16 mouse cellular contexts compared by ENCODE assay signal in genomic region chr6:39915636-39916281, GRCm38 (mm10). TPM values are rescaled to one million over a fixed set of nuclear protein-coding genes. Genes with fewer than 3 reads are reported as not detected.
"Had no signal": no experiment of that assay in that cellular context is flagged by ENCODE, and none has a peak within 500 bp of the region (broad histone marks: within the 10 kb centered on the region; RNA-seq: fewer than 3 reads in every experiment).

No protein-coding gene starts in this region.

- H3K4me3 ChIP-seq: kidney, embryonic 15.5 days; liver, embryonic 13.5 days had no signal

- DNase-seq: kidney, postnatal 10 days; kidney, postnatal 36 days; liver, embryonic 13.5 days; lung, adult 2 months; lung, postnatal 14 days; lung, postnatal 4 days; midbrain, embryonic 14.5 days; right cerebral cortex, postnatal 14 days; right cerebral cortex, postnatal 4 days; thymus, postnatal 25 days had no signal

- H3K36me3 ChIP-seq: kidney, embryonic 15.5 days; liver, embryonic 13.5 days had no signal

- H3K4me2 ChIP-seq: kidney, embryonic 15.5 days; liver, embryonic 13.5 days; midbrain, embryonic 11.5 days had no signal

- H3K4me1 ChIP-seq: kidney, embryonic 15.5 days; liver, embryonic 13.5 days had no signal

- H3K9me3 ChIP-seq: kidney, embryonic 15.5 days; liver, embryonic 13.5 days had no signal

- H3K27ac ChIP-seq: kidney, embryonic 15.5 days; liver, embryonic 13.5 days had no signal

- H3K27me3 ChIP-seq: kidney, embryonic 15.5 days; liver, embryonic 13.5 days had no signal

- H3K9ac ChIP-seq: kidney, embryonic 15.5 days; liver, embryonic 13.5 days had no signal

RNA-seq across cellular contexts. Expression of gene Tmem178b, which starts 42.7 kb away (rescaled TPM):
- total RNA-seq: megakaryocyte progenitor cell, adult 5-6 weeks; megakaryocyte-erythroid progenitor cell, adult 5-6 weeks had no signal
- polyA plus RNA-seq: liver, embryonic 13.5 days; liver, embryonic 16.5 days; thymus, postnatal 0 days had no signal
